Mouse (Mus musculus): ENCODE measurements around the gene Gm10718.
A peak's percentile ranks its signal among the peaks of the same experiment; 100 is the strongest.
"Not testable (repeated sequence)": the region's sequence is repeated elsewhere in the genome, so short reads cannot be mapped to it uniquely, and the experiment has no call there.

Gene Gm10718

DNA sequence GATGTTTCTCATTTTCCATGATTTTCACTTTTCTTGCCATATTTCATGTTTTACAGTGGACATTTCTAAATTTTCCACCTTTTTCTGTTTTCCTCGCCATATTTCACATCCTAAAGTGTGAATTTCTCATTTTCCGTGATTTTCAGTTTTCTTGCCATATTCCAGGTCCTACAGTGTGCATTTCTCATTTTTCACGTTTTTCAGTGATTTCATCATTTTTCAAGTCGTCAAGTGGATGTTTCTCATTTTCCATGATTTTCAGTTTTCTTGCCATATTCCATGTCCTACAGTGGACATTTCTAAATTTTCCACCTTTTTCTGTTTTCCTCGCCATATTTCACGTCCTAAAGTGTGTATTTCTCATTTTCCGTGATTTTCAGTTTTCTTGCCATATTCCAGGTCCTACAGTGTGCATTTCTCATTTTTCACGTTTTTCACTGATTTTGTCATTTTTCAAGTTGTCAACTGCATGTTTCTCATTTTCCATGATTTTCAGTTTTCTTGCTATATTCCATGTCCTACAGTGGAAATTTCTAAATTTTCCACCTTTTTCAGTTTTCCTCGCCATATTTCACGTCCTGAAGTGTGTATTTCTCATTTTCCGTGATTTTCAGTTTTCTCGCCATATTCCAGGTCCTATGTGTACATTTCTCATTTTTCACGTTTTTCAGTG lies at the start of gene Gm10718:
Gene Gm10718 (plus strand): TSS at position 236 of the 673 bp plus-strand sequence.
- DNase-seq: peak; percentile 75

DNA sequence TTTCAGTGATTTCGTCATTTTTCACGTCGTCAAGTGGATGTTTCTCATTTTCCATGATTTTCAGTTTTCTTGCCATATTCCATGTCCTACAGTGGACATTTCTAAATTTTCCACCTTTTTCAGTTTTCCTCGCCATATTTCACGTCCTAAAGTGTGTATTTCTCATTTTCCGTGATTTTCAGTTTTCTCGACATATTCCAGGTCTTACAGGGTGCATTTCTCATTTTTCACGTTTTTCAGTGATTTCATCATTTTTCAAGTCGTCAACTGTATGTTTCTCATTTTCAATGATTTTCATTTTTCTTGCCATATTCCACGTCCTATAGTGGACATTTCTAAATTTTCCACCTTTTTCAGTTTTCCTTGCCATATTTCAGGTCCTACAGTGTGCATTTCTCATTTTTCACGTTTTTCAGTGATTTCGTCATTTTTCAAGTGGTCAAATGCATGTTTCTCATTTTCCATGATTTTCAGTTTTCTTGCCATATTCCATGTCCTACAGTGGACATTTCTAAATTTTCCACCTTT lies 22.8 kb upstream of the Gm10718 start, which contains the start of gene Gm10722:
Gene Gm10722 (plus strand): TSS at position 478 of the 528 bp plus-strand sequence.
- DNase-seq: peak; percentile 34

DNA sequence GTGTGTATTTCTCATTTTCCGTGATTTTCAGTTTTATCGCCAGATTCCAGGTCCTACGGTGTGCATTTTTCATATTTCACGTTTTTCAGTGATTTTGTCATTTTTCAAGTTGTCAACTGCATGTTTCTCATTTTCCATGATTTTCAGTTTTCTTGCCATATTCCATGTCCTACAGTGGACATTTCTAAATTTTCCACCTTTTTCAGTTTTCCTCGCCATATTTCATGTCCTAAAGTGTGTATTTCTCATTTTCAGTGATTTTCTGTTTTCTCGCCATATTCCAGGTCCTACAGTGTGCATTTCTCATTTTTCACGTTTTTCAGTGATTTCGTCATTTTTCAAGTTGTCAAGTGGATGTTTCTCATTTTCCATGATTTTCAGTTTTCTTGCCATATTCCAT lies 22.3 kb upstream of the Gm10718 start:
- peak; percentile 36 for DNase-seq

DNA sequence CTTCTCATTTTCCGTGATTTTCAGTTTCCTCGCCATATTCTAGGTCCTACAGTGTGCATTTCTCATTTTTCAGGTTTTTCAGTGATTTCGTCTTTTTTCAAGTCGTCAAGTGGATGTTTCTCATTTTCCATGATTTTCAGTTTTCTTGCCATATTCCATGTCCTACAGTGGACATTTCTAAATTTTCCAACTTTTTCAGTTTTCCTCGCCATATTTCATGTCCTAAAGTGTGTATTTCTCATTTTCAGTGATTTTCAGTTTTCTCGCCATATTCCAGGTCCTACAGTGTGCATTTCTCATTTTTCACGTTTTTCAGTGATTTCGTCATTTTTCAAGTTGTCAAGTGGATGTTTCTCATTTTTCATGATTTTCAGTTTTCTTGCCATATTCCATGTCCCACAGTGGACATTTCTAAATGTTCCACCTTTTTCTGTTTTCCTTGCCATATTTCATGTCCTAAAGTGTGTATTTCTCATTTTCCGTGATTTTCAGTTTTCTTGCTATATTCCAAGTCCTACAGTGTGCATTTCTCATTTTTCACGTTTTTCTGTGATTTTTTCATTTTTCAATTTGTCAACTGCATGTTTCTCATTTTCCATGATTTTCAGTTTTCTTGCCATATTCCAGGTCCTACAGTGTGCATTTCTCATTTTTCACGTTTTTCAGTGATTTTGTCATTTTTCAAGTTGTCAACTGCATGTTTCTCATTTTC lies 21.2 kb upstream of the Gm10718 start:
- peak; percentile 100 for DNase-seq

DNA sequence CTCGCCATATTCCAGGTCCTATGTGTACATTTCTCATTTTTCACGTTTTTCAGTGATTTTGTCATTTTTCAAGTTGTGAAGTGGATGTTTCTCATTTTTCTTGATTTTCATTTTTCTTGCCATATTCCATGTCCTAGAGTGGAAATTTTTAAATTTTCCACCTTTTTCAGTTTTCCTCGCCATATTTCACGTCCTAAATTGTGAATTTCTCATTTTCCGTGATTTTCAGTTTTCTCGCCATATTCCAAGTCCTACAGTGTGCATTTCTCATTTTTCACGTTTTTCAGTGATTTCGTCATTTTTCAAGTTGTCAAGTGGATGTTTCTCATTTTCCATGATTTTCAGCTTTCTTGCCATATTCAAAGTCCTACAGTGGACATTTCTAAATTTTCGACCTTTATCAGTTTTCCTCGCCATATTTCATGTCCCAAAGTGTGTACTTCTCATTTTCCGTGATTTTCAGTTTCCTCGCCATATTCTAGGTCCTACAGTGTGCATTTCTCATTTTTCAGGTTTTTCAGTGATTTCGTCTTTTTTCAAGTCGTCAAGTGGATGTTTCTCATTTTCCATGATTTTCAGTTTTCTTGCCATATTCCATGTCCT lies 20.5 kb upstream of the Gm10718 start, which contains the start of gene Gm11168:
Gene Gm11168 (plus strand): TSS at position 553 of the 603 bp plus-strand sequence.
- peak; percentile 80 for DNase-seq

DNA sequence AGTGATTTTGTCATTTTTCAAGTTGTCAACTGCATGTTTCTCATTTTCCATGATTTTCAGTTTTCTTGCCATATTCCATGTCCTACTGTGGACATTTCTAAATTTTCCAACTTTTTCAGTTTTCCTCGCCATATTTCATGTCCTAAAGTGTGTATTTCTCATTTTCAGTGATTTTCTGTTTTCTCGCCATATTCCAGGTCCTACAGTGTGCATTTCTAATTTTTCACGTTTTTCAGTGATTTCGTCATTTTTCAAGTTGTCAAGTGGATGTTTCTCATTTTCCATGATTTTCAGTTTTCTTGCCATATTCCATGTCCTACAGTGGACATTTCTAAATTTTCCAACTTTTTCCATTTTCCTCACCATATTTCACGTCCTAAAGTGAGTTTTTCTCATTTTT lies 17.2 kb upstream of the Gm10718 start:
- DNase-seq: not testable (repeated sequence)

DNA sequence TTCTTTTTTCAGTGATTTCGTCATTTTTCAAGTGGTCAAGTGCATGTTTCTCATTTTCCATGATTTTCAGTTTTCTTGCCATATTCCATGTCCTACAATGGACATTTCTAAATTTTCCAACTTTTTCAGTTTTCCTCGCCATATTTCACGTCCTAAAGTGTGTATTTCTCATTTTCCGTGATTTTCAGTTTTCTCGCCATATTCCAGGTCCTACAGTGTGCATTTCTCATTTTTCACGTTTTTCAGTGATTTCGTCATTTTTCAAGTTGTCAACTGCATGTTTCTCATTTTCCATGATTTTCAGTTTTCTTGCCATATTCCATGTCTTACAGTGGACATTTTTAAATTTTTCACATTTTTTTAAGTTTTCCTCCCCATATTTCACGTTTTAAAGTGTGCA lies 16.7 kb upstream of the Gm10718 start:
- not testable (repeated sequence) for DNase-seq

DNA sequence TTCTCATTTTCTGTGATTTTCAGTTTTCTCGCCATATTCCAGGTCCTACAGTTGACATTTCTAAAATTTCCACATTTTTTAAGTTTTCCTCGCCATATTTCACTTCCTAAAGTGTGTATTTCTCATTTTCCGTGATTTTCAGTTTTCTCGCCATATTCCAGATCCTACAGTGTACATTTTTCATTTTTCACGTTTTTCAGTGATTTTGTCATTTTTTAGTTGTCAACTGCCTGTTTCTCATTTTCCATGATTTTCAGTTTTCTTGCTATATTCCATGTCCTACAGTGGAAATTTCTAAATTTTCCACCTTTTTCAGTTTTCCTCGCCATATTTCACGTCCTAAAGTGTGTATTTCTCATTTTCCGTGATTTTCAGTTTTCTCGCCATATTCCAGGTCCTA lies 16.1 kb upstream of the Gm10718 start:
- DNase-seq: peak; percentile 38

DNA sequence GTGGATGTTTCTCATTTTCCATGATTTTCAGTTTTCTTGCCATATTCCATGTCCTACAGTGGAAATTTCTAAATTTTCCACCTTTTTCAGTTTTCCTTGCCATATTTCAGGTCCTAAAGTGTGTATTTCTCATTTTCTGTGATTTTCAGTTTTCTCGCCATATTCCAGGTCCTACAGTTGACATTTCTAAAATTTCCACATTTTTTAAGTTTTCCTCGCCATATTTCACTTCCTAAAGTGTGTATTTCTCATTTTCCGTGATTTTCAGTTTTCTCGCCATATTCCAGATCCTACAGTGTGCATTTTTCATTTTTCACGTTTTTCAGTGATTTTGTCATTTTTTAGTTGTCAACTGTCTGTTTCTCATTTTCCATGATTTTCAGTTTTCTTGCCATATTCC lies 14.0 kb upstream of the Gm10718 start:
- DNase-seq: not testable (repeated sequence)

DNA sequence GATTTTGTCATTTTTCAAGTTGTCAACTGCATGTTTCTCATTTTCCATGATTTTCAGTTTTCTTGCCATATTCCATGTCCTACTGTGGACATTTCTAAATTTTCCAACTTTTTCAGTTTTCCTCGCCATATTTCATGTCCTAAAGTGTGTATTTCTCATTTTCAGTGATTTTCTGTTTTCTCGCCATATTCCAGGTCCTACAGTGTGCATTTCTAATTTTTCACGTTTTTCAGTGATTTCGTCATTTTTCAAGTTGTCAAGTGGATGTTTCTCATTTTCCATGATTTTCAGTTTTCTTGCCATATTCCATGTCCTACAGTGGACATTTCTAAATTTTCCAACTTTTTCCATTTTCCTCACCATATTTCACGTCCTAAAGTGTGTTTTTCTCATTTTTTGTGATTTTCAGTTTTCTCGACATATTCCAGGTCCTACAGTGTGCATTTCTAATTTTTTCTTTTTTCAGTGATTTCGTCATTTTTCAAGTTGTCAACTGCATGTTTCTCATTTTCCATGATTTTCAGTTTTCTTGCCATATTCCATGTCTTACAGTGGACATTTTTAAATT lies 11.2 kb upstream of the Gm10718 start:
- DNase-seq: not testable (repeated sequence)

DNA sequence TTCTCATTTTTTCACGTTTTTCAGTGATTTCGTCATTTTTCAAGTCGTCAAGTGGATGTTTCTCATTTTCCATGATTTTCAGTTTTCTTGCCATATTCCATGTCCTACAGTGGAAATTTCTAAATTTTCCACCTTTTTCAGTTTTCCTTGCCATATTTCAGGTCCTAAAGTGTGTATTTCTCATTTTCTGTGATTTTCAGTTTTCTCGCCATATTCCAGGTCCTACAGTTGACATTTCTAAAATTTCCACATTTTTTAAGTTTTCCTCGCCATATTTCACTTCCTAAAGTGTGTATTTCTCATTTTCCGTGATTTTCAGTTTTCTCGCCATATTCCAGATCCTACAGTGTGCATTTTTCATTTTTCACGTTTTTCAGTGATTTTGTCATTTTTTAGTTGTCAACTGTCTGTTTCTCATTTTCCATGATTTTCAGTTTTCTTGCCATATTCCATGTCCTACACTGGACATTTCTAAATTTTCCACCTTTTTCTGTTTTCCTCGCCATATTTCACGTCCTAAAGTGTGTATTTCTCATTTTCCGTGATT lies 10.5 kb upstream of the Gm10718 start, which contains the start of gene Gm10721:
Gene Gm10721 (plus strand): TSS at position 408 of the 547 bp plus-strand sequence.
- not testable (repeated sequence) for DNase-seq

DNA sequence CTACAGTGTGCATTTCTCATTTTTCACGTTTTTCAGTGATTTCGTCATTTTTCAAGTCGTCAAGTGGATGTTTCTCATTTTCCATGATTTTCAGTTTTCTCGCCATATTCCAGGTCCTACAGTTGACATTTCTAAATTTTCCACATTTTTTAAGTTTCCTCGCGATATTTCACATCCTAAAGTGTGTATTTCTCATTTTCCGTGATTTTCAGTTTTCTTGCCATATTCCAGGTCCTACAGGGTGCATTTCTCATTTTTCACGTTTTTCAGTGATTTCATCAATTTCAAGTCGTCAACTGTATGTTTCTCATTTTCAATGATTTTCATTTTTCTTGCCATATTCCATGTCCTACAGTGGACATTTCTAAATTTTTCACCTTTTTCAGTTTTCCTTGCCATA lies 8.0 kb upstream of the Gm10718 start, which contains the start of gene Gm10720:
Gene Gm10720 (plus strand): TSS at position 301 of the 400 bp plus-strand sequence.
- DNase-seq: not testable (repeated sequence)

DNA sequence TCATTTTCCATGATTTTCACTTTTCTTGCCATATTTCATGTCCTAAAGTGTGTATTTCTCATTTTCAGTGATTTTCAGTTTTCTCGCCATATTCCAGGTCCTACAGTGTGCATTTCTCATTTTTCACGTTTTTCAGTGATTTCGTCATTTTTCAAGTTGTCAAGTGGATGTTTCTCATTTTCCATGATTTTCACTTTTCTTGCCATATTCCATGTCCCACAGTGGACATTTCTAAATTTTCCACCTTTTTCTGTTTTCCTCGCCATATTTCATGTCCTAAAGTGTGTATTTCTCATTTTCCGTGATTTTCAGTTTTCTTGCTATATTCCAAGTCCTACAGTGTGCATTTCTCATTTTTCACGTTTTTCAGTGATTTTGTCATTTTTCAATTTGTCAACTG lies 7.5 kb upstream of the Gm10718 start:
- peak; percentile 58 for DNase-seq

DNA sequence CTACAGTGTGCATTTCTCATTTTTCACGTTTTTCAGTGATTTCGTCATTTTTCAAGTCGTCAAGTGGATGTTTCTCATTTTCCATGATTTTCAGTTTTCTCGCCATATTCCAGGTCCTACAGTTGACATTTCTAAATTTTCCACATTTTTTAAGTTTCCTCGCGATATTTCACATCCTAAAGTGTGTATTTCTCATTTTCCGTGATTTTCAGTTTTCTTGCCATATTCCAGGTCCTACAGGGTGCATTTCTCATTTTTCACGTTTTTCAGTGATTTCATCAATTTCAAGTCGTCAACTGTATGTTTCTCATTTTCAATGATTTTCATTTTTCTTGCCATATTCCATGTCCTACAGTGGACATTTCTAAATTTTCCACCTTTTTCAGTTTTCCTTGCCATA lies 6.2 kb upstream of the Gm10718 start, which contains the start of gene Gm10719:
Gene Gm10719 (plus strand): TSS at position 301 of the 400 bp plus-strand sequence.
- not testable (repeated sequence) for DNase-seq

DNA sequence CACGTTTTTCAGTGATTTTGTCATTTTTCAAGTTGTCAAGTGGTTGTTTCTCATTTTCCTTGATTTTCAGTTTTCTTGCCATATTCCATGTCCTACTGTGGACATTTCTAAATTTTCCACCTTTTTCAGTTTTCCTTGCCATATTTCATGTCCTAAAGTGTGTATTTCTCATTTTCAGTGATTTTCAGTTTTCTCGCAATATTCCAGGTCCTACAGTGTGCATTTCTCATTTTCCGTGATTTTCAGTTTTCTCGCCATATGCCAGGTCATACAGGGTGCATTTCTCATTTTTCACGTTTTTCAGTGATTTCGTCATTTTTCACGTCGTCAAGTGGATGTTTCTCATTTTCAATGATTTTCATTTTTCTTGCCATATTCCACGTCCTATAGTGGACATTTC lies 4.4 kb upstream of the Gm10718 start:
- DNase-seq: peak; percentile 100

DNA sequence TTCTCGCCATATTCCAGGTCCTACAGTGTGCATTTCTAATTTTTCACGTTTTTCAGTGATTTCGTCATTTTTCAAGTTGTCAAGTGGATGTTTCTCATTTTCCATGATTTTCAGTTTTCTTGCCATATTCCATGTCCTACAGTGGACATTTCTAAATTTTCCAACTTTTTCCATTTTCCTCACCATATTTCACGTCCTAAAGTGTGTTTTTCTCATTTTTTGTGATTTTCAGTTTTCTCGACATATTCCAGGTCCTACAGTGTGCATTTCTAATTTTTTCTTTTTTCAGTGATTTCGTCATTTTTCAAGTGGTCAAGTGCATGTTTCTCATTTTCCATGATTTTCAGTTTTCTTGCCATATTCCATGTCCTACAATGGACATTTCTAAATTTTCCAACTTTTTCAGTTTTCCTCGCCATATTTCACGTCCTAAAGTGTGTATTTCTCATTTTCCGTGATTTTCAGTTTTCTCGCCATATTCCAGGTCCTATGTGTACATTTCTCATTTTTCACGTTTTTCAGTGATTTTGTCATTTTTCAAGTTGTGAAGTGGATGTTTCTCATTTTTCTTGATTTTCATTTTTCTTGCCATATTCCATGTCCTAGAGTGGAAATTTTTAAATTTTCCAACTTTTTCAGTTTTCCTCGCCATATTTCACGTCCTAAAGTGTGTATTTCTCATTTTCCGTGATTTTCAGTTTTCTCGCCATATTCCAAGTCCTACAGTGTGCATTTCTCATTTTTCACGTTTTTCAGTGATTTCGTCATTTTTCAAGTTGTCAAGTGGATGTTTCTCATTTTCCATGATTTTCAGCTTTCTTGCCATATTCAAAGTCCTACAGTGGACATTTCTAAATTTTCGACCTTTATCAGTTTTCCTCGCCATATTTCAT lies 3.3 kb upstream of the Gm10718 start:
- DNase-seq: peak; percentile 96

DNA sequence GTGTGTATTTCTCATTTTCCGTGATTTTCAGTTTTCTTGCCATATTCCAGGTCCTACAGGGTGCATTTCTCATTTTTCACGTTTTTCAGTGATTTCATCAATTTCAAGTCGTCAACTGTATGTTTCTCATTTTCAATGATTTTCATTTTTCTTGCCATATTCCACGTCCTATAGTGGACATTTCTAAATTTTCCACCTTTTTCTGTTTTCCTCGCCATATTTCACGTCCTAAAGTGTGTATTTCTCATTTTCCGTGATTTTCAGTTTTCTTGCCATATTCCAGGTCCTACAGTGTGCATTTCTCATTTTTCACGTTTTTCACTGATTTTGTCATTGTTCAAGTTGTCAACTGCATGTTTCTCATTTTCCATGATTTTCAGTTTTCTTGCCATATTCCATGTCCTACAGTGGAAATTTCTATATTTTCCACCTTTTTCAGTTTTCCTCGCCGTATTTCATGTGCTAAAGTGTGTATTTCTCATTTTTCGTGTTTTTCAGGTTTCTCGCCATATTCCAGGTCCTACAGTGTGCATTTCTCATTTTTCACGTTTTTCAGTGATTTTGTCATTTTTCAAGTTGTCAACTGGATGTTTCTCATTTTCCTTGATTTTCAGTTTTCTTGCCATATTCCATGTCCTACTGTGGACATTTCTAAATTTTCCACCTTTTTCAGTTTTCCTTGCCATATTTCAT lies 885 bp upstream of the Gm10718 start:
- DNase-seq: peak; percentile 44

DNA sequence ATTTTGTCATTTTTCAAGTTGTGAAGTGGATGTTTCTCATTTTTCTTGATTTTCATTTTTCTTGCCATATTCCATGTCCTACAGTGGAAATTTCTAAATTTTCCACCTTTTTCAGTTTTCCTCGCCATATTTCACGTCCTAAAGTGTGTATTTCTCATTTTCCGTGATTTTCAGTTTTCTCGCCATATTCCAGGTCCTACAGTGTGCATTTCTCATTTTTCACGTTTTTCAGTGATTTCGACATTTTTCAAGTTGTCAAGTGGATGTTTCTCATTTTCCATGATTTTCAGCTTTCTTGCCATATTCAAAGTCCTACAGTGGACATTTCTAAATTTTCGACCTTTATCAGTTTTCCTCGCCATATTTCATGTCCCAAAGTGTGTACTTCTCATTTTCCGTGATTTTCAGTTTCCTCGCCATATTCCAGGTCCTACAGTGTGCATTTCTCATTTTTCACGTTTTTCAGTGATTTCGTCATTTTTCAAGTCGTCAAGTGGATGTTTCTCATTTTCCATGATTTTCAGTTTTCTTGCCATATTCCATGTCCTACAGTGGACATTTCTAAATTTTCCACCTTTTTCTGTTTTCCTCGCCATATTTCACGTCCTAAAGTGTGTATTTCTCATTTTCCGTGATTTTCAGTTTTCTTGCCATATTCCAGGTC lies 770 bp downstream of the Gm10718 start:
- DNase-seq: not testable (repeated sequence)

DNA sequence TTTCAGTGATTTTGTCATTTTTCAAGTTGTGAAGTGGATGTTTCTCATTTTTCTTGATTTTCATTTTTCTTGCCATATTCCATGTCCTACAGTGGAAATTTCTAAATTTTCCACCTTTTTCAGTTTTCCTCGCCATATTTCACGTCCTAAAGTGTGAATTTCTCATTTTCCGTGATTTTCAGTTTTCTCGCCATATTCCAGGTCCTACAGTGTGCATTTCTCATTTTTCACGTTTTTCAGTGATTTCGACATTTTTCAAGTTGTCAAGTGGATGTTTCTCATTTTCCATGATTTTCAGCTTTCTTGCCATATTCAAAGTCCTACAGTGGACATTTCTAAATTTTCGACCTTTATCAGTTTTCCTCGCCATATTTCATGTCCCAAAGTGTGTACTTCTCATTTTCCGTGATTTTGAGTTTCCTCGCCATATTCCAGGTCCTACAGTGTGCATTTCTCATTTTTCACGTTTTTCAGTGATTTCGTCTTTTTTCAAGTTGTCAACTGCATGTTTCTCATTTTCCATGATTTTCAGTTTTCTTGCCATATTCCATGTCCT lies 1.6 kb downstream of the Gm10718 start, which contains the start of gene Gm10717:
Gene Gm10717 (plus strand): TSS at position 506 of the 556 bp plus-strand sequence.
- peak; percentile 29 for DNase-seq

DNA sequence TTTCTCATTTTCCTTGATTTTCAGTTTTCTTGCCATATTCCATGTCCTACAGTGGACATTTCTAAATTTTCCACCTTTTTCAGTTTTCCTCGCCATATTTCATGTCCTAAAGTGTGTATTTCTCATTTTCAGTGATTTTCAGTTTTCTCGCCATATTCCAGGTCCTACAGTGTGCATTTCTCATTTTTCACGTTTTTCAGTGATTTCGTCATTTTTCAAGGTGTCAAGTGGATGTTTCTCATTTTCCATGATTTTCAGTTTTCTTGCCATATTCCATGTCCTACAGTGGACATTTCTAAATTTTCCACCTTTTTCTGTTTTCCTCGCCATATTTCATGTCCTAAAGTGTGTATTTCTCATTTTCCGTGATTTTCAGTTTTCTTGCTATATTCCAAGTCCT lies 2.3 kb downstream of the Gm10718 start:
- DNase-seq: peak; percentile 93
